Mouse (Mus musculus): Measurements from ENCODE around the gene Ptprcap. TPM values are rescaled to one million over a fixed set of nuclear protein-coding genes. Genes with fewer than 3 reads are reported as not detected.
"Not testable (repeated sequence)": the region's sequence is repeated elsewhere in the genome, so short reads cannot be mapped to it uniquely, and the experiment has no call there.

Ptprcap gene
- total RNA-seq, 2 experiments from 2014 or later = 5.1 to 5.2 TPM

DNA sequence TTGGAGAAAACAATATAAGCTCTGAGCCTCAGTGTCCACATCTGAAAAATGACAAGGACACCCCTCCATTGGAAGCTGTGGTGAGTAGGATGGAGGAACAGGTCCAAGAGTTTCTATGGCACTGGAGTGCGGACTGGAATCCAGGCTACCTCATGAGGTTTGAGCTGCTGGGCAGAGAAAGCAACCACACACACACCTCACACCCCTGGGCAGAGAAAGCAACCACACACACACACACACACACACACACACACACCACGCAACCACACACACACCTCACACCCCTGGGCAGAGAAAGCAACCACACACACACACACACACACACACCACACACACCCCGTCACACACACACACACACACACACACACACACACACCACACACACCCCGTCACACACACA, 28.1 kb upstream of the Ptprcap start:
- DNase-seq (ENCODE audit: low spot score in 2 of 2) = not testable (repeated sequence)

DNA sequence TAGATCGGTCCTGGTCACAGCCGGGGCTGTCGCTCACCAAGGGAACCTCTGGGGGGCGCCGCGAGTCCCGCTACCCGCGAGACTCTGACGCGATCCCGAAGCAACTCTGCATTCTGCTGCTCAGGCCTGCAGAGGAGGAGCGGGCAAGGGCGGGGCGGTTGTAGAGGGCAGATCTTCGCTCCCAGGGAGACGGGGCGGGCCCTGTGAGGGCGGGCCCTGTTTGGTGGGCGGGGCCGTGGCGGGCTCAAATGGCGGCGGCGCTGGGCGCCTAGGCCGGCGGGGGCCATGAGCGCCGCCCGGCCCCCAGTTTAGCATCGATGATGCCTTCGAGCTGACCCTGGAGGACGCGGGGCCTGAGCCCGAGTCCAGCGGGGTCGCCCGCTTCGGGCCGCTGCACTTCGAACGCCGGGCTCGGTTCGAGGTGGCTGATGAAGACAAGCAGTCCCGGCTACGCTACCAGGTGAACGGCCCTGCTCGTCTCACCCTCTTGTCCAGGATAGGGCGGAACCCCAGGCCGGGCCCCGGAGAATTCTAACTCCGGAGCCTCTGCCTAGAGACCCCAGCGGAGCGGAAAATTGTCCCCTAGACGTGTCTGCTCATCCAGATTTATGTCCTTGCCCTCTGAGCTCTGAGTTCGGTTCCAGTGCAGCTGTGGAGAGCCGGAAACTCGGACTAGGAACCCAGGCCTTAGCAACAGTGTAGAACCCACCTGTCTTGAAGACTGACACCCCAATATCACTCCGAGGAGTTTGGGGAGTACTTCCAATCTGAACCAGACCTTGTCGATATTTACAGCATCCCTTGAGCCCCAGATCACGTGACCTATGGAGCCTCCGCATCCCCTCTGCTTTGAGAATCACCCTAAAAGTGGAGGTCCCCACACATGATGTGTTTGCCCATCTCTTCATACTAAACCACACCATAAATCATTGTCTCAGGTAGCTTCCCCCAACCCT, 27.4 kb upstream of the Ptprcap start, which contains the start of gene Aip:
TSS of gene Aip (minus strand) at position 118 of the 956 bp plus-strand sequence.
- peak; percentile 88 to 98 for DNase-seq (ENCODE audit: low spot score in 2 of 2)

DNA sequence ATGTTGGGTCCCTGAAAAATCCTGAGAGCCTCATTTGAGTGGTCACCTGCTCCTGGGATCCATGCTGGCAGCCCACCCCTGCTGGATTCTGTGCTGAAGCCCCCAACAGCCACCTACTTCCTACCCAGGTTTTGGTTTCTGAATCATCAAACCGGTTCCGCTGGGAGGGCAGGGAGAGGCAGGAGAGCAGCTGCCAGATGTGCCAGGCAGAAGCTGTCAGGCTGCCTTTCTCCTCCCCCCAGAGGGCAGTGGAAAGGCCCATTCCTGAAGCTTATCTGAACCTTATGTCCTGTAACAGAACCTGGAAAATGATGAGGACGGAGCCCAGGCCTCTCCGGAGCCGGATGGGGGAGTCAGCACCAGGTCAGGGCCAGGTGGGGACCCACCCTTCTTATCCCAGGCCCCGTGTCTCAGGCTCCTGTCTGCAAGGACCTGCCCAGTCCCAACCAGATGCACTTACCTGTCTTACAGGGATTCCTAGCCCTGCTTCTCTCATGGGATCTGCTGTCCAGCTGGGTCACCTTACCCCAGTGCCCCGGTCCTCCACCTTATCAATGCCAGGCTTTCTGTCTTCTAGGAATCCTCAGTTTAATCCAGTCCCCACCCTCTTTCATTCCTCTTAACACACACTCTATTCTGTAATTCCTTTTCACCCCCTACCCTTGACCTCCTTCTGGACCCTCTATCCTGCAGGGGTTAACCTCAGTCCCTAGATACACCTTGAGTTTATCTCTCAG, 26.5 kb upstream of the Ptprcap start:
- DNase-seq (ENCODE audit: low spot score in 2 of 2) = no peak

DNA sequence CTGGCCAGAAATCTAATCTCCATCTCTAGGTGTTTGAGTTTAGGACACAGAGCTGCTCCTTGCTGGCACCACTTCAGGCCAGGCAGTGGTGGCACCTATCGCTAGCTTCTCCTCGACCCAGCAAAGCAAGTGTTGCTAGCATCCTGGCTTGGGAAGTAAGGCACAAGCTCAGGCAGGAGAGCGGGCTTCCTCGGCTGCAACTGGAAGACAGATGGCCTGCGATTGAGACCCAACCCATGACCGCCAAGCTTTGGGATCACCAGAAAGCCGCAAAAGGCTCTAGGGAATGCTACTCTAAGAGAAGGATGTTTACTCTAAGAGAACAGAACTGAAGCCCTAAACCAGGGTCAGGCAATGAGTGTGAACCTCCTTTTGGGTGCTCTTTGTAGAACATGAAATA, 23.9 kb upstream of the Ptprcap start:
- no peak for DNase-seq (ENCODE audit: low spot score in 2 of 2)

DNA sequence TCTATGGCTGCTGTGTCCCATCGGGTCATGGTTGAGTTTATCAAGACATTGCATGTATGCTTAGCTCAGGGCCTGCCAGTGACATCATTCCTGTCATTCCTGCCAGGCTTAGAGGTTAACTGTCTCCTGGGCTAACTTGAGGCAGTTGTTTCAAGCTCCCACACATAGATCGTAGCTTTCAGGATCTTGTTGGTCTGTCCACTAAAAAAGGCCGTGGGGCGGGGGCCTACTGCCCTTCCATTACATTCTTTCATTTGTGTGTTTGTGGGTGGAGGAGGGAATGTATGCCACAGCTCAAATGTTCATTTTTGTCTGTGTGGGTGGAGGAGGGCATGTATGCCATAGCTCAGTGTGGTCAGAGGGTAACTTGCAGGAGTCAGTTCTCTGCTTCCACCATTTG, 23.3 kb upstream of the Ptprcap start:
- no peak for DNase-seq (ENCODE audit: low spot score in 2 of 2)

DNA sequence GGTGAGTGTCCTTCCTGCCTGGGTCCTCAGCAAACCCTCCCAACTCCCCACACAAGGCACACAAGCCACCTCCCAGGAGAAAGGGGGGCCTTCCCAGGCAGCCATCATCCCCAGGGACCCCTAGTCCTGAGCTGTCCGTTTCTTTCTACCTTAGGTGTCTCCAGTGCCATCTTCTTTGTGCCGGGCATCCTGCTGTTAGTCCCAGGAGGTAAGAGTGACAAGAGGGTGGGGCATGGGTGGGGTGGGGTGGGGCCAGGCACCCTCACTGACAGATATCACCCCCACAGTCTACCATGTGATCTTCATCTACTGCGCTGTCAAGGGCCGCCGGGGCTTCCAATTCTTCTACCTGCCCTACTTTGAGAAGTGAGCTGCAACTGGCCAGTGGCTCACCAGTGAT, 22.3 kb upstream of the Ptprcap start:
- no peak for DNase-seq (ENCODE audit: low spot score in 2 of 2)

DNA sequence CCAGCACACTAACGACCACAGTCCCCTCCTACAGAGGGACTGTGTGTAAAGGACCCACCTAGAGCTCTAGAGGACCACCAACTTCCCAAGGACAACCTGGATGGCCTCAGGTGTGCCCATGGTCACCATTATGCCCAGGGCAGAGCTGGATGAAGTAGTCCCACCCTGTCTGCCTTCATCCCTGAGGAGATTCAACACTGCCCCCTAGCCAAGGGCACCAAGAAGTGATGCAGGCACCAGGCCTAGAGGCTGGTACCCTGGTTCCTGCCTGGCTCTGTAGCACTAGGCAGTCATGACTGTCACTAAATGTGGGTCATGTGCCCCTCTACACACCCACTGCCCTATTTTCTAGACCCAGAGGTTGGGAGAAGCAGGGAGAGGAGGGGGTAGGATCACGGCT, 21.6 kb upstream of the Ptprcap start:
- DNase-seq (ENCODE audit: low spot score in 2 of 2) = no peak

DNA sequence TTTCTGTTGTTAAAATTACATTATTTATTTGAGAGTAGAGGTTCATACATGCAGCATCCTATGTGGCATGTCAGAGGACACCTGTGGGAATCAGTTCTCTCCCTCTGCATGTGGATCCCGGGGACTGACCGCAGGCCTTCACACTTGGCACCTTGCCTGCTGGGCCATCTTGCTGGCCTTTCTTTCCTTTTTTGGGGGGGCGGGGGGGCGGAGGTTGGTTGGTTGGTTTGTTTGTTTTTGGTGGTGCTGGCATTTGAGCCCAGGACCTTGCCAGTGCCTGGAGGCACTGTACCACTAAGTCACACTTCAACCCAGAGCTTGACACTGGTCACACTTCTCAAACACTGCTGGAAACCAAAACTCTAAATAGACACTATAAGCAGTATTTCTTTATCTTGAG, 19.1 kb upstream of the Ptprcap start:
- DNase-seq (ENCODE audit: low spot score in 2 of 2) = no peak

DNA sequence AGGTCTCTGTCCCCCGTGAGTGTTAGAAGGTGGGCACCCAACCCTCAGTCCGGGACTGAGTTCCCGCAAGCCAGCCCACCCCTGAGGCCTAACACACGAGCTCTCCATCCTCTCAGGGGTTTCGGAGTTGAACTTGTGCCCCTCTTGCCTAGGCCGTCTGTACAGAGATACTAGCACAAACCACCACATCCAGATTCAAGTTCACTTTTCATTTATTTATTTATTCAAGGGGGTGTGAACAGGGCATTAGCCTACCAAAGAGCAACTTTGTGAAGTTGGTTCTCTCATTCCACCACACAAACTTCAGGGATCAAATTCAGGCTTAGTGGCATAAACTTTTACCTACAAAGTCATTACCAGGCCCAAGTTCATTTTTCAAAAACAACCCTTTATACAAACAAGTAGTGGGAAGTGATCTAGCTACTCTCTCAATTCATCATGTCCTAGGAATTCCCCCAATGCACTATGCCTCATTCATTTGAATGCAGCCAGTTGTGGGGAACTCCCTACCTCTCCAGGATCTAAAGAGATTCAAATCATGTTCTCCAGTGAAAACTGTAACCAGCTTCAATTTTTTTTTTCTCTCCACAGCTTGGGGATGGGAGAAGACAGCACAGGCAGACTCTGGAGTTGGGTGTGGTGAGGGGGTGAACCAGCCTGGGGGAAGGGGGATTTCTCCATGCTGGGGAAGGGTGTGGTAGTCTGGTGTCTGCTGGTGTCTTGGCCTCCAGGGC, 18.0 kb upstream of the Ptprcap start:
- DNase-seq (ENCODE audit: low spot score in 2 of 2) = not testable (repeated sequence)

DNA sequence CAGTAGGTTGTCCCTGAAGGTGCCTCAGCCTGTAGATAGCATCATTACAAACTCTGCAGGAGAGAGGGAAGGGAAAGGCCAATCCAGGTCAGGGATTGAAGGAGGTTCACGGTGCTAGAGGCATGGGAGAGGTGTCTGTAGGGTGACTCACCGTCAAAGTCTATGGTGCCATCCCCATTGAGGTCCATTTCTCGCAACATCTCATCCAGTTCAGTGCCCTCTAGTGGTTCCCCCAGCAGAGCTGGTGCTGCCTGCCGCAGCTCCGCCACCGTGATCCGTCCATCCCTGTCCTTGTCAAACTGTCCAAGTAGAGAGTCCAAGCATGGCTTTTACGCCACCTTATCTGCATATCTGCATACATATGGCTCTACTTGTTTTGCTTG, 17.4 kb upstream of the Ptprcap start:
- not testable (repeated sequence) for DNase-seq (ENCODE audit: low spot score in 2 of 2)

DNA sequence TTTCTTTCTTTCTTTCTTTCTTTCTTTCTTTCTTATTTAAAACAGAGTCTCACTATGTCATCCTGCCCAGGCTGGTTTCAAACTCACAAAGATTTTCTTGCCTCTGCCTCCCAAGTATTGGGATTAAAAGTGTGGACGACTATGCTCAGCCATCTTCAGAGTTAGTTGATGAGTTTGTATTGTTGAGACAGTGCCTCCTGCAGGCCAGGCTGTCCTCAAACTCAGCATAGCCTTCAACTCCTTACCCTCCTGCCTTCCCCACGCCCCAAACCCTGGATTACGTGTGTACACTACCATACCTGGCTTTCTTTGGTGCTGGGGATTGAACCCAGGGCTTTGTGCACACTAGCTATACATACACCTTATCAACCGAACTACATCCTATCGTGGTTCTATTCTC, 16.9 kb upstream of the Ptprcap start:
- no peak for DNase-seq (ENCODE audit: low spot score in 2 of 2)

DNA sequence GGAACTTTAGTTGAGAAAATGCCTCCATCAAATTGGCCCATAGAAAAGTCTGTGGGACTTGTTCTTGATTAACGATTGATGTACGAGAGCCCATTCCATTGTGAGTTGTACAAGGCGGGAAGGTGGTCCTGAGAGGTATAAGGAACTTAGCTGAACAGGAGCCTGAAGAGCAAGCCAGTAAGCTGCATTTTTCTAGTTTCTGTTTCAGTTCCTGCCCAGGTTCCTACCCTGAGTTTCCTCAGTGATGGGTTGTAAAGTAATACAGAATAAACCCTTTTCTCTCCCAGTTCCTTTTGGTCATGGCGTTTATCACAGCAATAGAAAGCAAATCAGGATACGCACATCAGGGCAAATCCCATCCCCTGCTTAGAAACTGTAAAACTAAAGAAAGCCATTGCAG, 15.5 kb upstream of the Ptprcap start:
- DNase-seq (ENCODE audit: low spot score in 2 of 2) = no peak

DNA sequence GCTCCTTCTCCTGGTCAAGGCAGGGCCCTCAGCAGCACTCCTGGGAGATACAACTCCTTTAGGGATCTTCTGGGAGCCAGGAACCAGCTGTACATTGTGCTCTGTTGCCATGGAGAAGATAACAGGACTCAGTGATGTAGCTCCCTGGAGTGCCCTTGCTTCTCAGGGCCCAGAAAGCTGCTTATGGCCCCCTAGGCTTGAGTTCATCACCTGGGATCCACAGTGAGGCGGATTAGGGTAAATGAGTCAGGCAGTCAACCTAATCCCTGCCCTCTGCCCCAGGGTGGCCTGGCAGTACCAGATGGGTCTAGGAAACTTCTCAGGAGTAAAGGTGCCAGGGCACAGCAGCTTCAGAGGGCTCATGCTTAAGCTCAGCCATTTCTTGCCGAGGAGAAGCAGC, 14.0 kb upstream of the Ptprcap start, which contains the start of gene Gpr152:
TSS of gene Gpr152 (plus strand) at position 342 of the 400 bp plus-strand sequence.
- no peak for DNase-seq (ENCODE audit: low spot score in 2 of 2)

DNA sequence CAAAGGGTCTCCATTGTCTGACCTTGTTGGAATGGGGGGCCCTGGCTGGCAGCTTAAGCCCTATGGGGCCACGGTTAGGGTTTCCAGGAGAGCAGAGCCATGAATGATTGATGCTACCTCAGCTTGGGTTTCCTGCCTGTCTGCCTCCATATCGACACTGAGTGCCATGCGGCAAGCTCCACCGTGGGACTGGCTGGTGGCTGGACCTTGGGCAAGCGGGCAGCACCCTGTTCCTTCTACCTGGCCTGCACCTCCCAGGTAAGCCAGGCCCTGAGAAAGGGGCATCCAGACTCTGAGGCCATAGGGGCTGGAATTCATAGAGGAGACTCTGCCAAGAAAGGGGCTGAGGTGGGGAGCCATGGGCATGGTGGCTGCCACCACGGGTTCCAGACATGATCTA, 13.3 kb upstream of the Ptprcap start:
- DNase-seq (ENCODE audit: low spot score in 2 of 2) = no peak

DNA sequence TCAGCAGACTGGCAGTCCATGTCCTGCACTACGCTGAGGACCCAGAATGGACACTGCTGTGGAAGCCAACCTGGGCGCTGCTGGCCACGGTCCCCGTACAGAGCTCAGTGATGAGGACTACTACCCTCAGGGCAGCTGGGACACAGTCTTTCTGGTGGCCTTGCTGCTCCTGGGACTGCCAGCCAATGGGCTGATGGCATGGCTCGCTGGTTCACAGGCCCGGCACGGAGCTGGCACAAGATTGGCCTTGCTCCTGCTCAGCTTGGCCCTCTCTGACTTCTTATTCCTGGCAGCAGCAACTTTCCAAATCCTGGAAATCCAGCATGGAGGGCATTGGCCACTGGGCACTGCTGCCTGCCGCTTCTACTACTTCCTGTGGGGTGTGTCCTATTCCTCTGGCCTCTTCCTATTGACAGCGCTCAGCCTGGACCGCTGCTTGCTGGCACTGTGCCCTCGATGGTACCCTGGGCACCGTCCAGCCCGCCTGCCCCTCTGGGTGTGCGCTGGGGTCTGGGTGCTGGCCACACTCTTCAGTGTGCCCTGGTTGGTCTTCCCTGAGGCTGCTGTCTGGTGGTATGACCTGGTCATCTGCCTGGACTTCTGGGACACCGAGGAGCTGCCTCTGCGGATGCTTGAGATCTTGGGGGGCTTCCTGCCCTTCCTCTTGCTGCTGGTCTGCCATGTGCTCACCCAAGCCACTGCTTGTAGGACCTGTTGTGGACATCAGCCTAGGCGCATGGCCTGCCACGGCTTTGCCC, 10.8 kb upstream of the Ptprcap start:
- DNase-seq (ENCODE audit: low spot score in 2 of 2) = no peak

DNA sequence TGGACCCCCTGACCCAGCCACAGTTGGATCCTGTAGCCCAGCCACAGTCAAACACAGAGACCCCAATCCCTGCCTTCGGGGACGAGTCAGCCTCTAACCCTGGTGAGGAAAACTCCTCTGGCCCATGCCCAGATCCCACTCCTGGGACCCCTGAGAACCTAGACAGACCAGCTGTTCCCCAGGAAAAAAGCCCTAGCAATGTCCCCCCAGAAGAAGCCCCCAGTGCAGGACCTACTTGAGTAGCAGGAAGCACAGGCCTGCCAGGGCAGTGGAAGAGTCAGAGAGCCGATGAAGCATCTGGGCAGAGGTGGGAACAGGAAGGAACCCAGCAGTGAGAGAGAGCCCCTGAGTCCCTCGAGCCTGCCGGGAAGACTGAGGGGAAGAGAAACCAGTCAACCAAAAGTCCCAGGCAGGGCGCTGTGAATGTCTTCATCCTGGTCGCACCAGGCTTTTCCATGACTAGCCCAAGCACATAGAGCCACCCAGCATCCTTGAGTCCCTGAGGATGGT, 9.6 kb upstream of the Ptprcap start, which contains the start of gene Cabp4:
TSS of gene Cabp4 (minus strand) at position 275 of the 510 bp plus-strand sequence.
- no peak for DNase-seq (ENCODE audit: low spot score in 2 of 2)

DNA sequence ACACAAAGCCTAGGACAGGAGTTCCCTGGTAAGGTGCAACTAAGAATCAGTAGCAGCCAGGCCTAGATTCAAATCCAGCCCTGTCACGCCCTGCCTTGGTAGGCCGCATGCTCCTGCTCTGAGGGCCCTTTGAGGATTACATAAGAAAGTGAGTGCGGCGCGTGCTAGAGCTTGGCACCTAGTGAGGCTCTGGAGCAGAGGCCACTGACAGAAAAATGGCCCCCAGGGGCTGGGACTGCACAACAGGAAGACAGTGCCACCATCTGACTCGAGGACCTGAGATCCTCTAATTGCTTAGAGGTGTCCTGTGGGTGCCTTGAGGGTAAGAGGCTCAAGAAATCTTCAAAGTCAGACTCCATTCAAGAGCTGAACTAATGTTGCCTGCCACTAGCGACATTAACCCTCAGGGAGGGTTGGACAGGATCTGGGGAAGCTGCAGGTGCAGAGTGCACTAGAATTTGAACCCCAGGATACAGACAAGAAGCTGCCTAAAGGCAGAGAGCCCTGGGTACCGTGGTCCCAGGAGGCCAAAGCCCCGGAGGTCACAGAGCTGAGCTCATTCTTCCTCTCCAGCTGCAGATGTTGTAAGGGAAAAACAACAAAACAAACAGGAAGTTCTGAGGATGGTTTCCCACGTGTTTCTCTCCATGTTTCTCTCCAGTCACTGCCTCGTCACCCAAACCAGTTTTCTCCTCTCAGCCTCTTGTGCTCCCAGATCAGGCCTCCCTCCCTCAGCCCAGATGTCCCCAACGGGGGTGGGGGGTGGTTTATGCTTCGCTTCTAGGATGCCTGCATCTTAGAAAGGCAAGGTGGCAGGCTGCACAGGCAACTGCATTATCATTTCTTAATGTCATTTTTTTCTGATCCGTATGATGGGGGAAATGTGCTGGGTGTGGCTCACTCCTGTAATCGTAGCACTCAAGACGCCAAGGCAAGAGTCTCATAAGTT, 8.6 kb upstream of the Ptprcap start:
- no peak for DNase-seq (ENCODE audit: low spot score in 2 of 2)

DNA sequence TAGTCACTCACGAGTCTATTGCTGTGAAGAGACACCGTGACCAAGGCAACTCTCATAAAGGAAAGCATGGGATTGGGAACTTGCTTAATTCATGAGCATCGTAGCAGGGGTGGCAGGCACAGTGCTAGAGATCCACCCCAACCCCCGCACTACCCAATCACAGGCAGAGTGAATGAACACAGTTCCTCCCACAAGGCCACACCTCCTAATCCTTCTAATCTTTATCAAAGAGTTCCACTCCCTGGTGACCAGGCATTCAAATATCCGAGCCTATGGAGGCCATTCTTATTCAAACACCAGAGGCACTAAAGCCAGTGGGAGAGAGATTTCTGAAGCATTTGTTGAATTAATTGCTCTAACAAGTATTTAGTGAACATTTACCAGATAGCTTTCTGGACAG, 7.5 kb upstream of the Ptprcap start:
- no peak for DNase-seq (ENCODE audit: low spot score in 2 of 2)

DNA sequence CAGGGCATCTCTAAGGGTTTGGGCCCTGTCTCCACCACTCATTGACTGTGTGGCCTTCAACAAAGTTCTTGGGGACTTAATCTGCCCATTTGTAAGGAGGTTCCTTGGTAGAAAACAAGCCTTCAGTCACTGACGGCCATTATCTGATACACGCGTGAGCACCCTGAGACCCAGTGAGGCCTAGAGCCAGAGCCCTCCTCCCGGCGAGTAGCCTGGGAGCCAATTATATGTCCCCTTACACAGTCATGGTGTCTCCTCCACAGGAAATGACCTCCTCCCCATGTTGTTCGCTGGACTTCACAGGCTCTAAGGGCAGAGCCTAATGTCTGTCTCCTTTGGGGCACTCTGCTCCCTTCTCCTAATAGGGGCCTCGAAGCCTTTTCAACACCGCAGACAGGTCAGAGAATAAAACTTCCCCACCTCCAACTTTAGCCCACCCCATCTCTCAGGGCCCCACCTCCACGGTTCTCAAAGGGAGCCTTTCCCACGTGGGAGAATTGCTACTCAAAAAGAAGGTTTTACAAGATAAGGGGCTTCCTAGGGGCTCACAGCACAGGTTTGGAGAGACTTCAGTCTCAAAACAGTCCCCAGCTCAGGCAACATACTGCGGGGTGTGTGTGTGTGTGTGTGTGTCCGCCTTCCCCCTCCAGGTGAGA, 6.9 kb upstream of the Ptprcap start:
- no peak for DNase-seq (ENCODE audit: low spot score in 2 of 2)

Data from adrenal gland, postnatal 4 days (tissue).